In the genomic region with DNA sequence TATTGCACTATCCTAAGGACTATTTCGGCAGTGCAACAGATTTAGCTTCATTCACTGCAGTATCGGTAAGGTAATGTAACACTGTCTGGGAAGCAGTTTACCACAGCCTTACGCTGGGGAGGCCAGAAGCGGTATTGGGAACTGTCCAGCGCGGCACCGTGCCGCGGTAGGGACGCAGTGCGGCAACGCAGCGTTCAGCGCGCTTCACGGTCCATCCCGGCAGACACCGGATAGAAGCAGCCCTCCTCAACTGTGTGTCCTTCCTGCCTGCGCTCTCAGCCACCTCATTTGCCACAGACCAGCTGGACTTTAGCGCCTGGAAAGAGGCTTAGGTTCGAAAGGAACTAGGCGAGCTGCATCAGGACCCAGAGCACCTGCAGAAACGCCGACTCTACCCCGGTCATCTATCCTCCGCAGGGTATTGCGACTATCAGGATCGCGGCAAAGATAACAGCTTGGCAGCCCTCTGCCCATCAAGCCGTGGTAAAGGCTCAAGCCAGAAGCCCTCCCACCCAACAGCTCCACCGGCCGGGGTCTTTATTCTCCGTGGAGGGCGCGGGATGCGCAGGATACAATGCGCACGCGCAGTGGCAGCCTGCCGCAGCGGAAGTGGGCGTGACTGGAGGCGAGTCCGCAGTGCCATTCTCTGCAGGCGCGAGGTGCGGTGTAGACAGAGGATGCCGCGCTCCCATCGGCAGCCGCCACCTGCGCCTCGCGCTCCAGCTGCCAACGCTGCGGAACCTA, we compare ENCODE assay signal across 7 mouse cellular contexts. TPM values are rescaled to one million over a fixed set of nuclear protein-coding genes. Genes with fewer than 3 reads are reported as not detected.
DNase-seq lines count a peak whose midpoint lies in the region; ATAC-seq and TF ChIP-seq lines count a peak whose summit lies in the region.

No protein-coding gene starts in this region.

- TF ChIP-seq CTCF in small intestine, adult 2 months (IDR thresholded peaks at IDR 0.05; ENCODE audit: extremely low read depth, insufficient read length, insufficient replicate concordance, low read depth, low read length), result no peak

- peak overlapping the region; percentile 32 for H3K4me3 ChIP-seq in embryonic facial prominence, embryonic 11.5 days (ENCODE audit: low read depth, low read length)
- H3K4me3 ChIP-seq in limb, embryonic 11.5 days (ENCODE audit: low read depth, low read length), result peak overlapping the region; percentile 21
- H3K4me3 ChIP-seq in midbrain, embryonic 12.5 days, result peak overlapping the region; percentile 46
- peak overlapping the region; percentile 75 for H3K4me3 ChIP-seq in small intestine, adult 2 months (ENCODE audit: low read depth, low read length)

- no peaks in the 10 kb centered on the region for H3K27me3 ChIP-seq in embryonic facial prominence, embryonic 11.5 days (ENCODE audit: control insufficient read depth, insufficient read depth, low read length)
- H3K27me3 ChIP-seq in limb, embryonic 11.5 days (ENCODE audit: control insufficient read depth, insufficient read depth, low read length), result no peaks in the 10 kb centered on the region
- H3K27me3 ChIP-seq in midbrain, embryonic 12.5 days, result no peaks in the 10 kb centered on the region
- no peaks in the 10 kb centered on the region for H3K27me3 ChIP-seq in small intestine, adult 2 months (ENCODE audit: control insufficient read depth, insufficient read depth, low read length)

- no peak for TF ChIP-seq POLR2A in small intestine, adult 2 months (IDR thresholded peaks at IDR 0.05; ENCODE audit: low read depth, low read length)

- no peak overlapping the region for H3K27ac ChIP-seq in embryonic facial prominence, embryonic 11.5 days (replicated peaks; ENCODE audit: low read depth, low read length)
- H3K27ac ChIP-seq in limb, embryonic 11.5 days (replicated peaks; ENCODE audit: low read depth, low read length), result no peak overlapping the region
- peak overlapping the region; percentile 92 for H3K27ac ChIP-seq in midbrain, embryonic 12.5 days (replicated peaks)
- H3K27ac ChIP-seq in small intestine, adult 2 months (ENCODE audit: insufficient read depth, low read depth, low read length), result no peak overlapping the region

- peak overlapping the region; percentile 28; the same call in 1 of the 2 replicates for H3K9ac ChIP-seq in embryonic facial prominence, embryonic 11.5 days (replicated peaks; ENCODE audit: low read length)
- H3K9ac ChIP-seq in limb, embryonic 11.5 days (ENCODE audit: low read length), result peak overlapping the region; percentile 30; the same call in 1 of the 2 replicates
- H3K9ac ChIP-seq in midbrain, embryonic 12.5 days (replicated peaks), result peak overlapping the region; percentile 62

- no peaks in the 10 kb centered on the region for H3K4me1 ChIP-seq in embryonic facial prominence, embryonic 11.5 days (ENCODE audit: control insufficient read depth, insufficient read depth, low read length)
- no peaks in the 10 kb centered on the region for H3K4me1 ChIP-seq in limb, embryonic 11.5 days (ENCODE audit: control insufficient read depth, insufficient read depth, low read length)
- peaks cover 8% of the 10 kb centered on the region; the same call in 1 of the 2 replicates for H3K4me1 ChIP-seq in midbrain, embryonic 12.5 days
- 0 out of 2 replicates have a peak, but pooled peaks cover 2% of the 10 kb centered on the region for H3K4me1 ChIP-seq in small intestine, adult 2 months (ENCODE audit: control insufficient read depth, insufficient read depth, insufficient read length, low read length)

- WGBS in embryonic facial prominence, embryonic 11.5 days, result 46% methylated on average over 56 of the region's 56 CpGs
- 47% methylated on average over 56 of the region's 56 CpGs for WGBS in limb, embryonic 11.5 days
- 41% methylated on average over 56 of the region's 56 CpGs for WGBS in midbrain, embryonic 12.5 days
- 57% methylated on average over 56 of the region's 56 CpGs for WGBS in small intestine, adult 2 months

- peaks cover 4% of the 10 kb centered on the region for H3K9me3 ChIP-seq in embryonic facial prominence, embryonic 11.5 days (replicated peaks; ENCODE audit: control insufficient read depth, low read length)
- peaks cover 3% of the 10 kb centered on the region; the same call in 1 of the 2 replicates for H3K9me3 ChIP-seq in limb, embryonic 11.5 days (ENCODE audit: control insufficient read depth, low read length)
- peaks cover 21% of the 10 kb centered on the region for H3K9me3 ChIP-seq in midbrain, embryonic 12.5 days

- peak overlapping the region; percentile 47 for H3K4me2 ChIP-seq in embryonic facial prominence, embryonic 11.5 days (ENCODE audit: low read depth, low read length)
- peak overlapping the region; percentile 76 for H3K4me2 ChIP-seq in limb, embryonic 11.5 days (ENCODE audit: low read depth, severe bottlenecking)
- H3K4me2 ChIP-seq in midbrain, embryonic 12.5 days (replicated peaks), result peak overlapping the region; percentile 56

- DNase-seq in adrenal gland, postnatal 4 days (ENCODE audit: low spot score in 2 of 2), result peak; percentile 31 to 46
- DNase-seq in embryonic facial prominence, embryonic 11.5 days (ENCODE audit: low spot score), result peak; percentile 80
- DNase-seq in heart, adult 11 months, result peak; percentile 97
- DNase-seq in kidney, adult 11 months, result peak; percentile 27
- peak; percentile 75 for DNase-seq in limb, embryonic 11.5 days (ENCODE audit: low spot score)

- peaks cover 7% of the 10 kb centered on the region; the same call in 1 of the 2 replicates for H3K36me3 ChIP-seq in embryonic facial prominence, embryonic 11.5 days (replicated peaks; ENCODE audit: control insufficient read depth, insufficient read depth, low read depth, low read length)
- peaks cover 7% of the 10 kb centered on the region; the same call in 1 of the 2 replicates for H3K36me3 ChIP-seq in limb, embryonic 11.5 days (ENCODE audit: control insufficient read depth, insufficient read depth, low read length)
- peaks cover 60% of the 10 kb centered on the region for H3K36me3 ChIP-seq in midbrain, embryonic 12.5 days
- peaks cover 3% of the 10 kb centered on the region; the same call in 1 of the 2 replicates for H3K36me3 ChIP-seq in small intestine, adult 2 months (ENCODE audit: control insufficient read depth, insufficient read depth, low read length)

- ATAC-seq in embryonic facial prominence, embryonic 11.5 days (replicated peaks; ENCODE audit: insufficient number of reproducible peaks, low FRiP score, low TSS enrichment, low read depth), result peak; percentile 80
- ATAC-seq in limb, embryonic 11.5 days (ENCODE audit: insufficient number of reproducible peaks, low FRiP score, low TSS enrichment, low read depth), result peak; percentile 78
- ATAC-seq in midbrain, embryonic 12.5 days (ENCODE audit: low FRiP score, low read depth), result peak; percentile 74

RNA-seq across cellular contexts. Expression of gene Mcmbp, which starts 52.3 kb away (rescaled TPM):
- 10 to 100 TPM; 49.0 to 50.8 TPM for total RNA-seq in adrenal gland, postnatal 4 days (2021)
- polyA plus RNA-seq in embryonic facial prominence, embryonic 11.5 days (2014; fragmentation: Nextera tagmentation; extraction: Ambion mirVana), result 85.1 and 85.3 TPM in 2 replicates
- 82.6 and 90.3 TPM in 2 replicates for polyA plus RNA-seq in limb, embryonic 11.5 days (2014; fragmentation: Nextera tagmentation; extraction: Ambion mirVana)
- polyA plus RNA-seq in midbrain, embryonic 12.5 days (2016; fragmentation: Nextera tagmentation; extraction: Ambion mirVana), result 74.8 and 78.8 TPM in 2 replicates
- 15.4 and 36.0 TPM in 2 replicates for polyA plus RNA-seq in small intestine, adult 2 months (2012; rRNA removed)

RNA-seq across cellular contexts. Expression of gene Sec23ip, which starts 56.8 kb away (rescaled TPM):
- total RNA-seq in adrenal gland, postnatal 4 days (2021), result 10 to 100 TPM; 43.7 to 46.0 TPM
- polyA plus RNA-seq in embryonic facial prominence, embryonic 11.5 days (2014; fragmentation: Nextera tagmentation; extraction: Ambion mirVana), result 38.3 and 38.4 TPM in 2 replicates
- 36.6 and 41.8 TPM in 2 replicates for polyA plus RNA-seq in limb, embryonic 11.5 days (2014; fragmentation: Nextera tagmentation; extraction: Ambion mirVana)
- polyA plus RNA-seq in midbrain, embryonic 12.5 days (2016; fragmentation: Nextera tagmentation; extraction: Ambion mirVana), result 42.6 and 42.8 TPM in 2 replicates
- 7.8 and 19.1 TPM in 2 replicates for polyA plus RNA-seq in small intestine, adult 2 months (2012; rRNA removed)

Comparison
In these comparisons a context has a peak if more than half of its experiments do, and no peak if none do; other contexts are left out.
1. DNase-seq: peak in every context shown above with its lines; median percentile 97 in heart, adult 11 months; 80 in embryonic facial prominence, embryonic 11.5 days; 75 in limb, embryonic 11.5 days; 38 in adrenal gland, postnatal 4 days; 27 in kidney, adult 11 months.
2. H3K4me3 ChIP-seq: peak in every context shown above with its lines; median percentile 75 in small intestine, adult 2 months; 46 in midbrain, embryonic 12.5 days; 32 in embryonic facial prominence, embryonic 11.5 days; 21 in limb, embryonic 11.5 days.